Comparison of ENCODE assay signal across 28 mouse cellular contexts in genomic region chr9:105959116-105959515, GRCm38 (mm10). TPM values are rescaled to one million over a fixed set of nuclear protein-coding genes. Genes with fewer than 3 reads are reported as not detected.
"Had no signal": no experiment of that assay in that cellular context is flagged by ENCODE, and none has a peak within 500 bp of the region (broad histone marks: within the 10 kb centered on the region; RNA-seq: fewer than 3 reads in every experiment).

No protein-coding gene starts in this region.

- ATAC-seq: hindbrain, postnatal 0 days; intestine, embryonic 16.5 days; liver, embryonic 12.5 days had no signal

- DNase-seq: gastrocnemius, postnatal 14 days; gastrocnemius, postnatal 36 days; heart, adult 18-20 months; heart, postnatal 14 days; heart, postnatal 36 days; kidney, adult 11 months; kidney, adult 2 months; kidney, adult 9 months; kidney, postnatal 14 days; kidney, postnatal 36 days; layer of hippocampus, adult 9-11 months; layer of hippocampus, postnatal 36 days; left cerebral cortex, postnatal 4 days had no signal

- H3K27ac ChIP-seq: heart, embryonic 10.5 days; heart, embryonic 13.5 days; heart, embryonic 15.5 days; hindbrain, embryonic 13.5 days; hindbrain, embryonic 15.5 days; hindbrain, postnatal 0 days; kidney, embryonic 15.5 days; kidney, postnatal 0 days; limb, embryonic 13.5 days; limb, embryonic 15.5 days; liver, embryonic 12.5 days; liver, embryonic 14.5 days had no signal

- H3K27me3 ChIP-seq: hindbrain, embryonic 15.5 days; liver, embryonic 12.5 days had no signal

- H3K4me3 ChIP-seq: heart, embryonic 10.5 days; heart, embryonic 13.5 days; heart, embryonic 15.5 days; hindbrain, embryonic 13.5 days; hindbrain, embryonic 15.5 days; kidney, embryonic 15.5 days; limb, embryonic 13.5 days; limb, embryonic 15.5 days; liver, embryonic 12.5 days had no signal

- H3K4me2 ChIP-seq: heart, embryonic 13.5 days; heart, embryonic 15.5 days; hindbrain, embryonic 13.5 days; hindbrain, embryonic 15.5 days; kidney, embryonic 15.5 days; limb, embryonic 13.5 days; limb, embryonic 15.5 days; liver, embryonic 12.5 days had no signal

- H3K36me3 ChIP-seq: heart, embryonic 10.5 days; heart, embryonic 13.5 days; heart, embryonic 15.5 days; hindbrain, embryonic 13.5 days; hindbrain, embryonic 15.5 days; kidney, embryonic 15.5 days; limb, embryonic 13.5 days; limb, embryonic 15.5 days; liver, embryonic 12.5 days had no signal

- H3K4me1 ChIP-seq: hindbrain, embryonic 13.5 days; hindbrain, embryonic 15.5 days; liver, embryonic 12.5 days had no signal

- H3K9ac ChIP-seq: heart, embryonic 13.5 days; heart, embryonic 15.5 days; hindbrain, embryonic 13.5 days; hindbrain, embryonic 15.5 days; kidney, embryonic 15.5 days; limb, embryonic 13.5 days; limb, embryonic 15.5 days; liver, embryonic 12.5 days; liver, embryonic 14.5 days had no signal

- H3K9me3 ChIP-seq: heart, embryonic 10.5 days; heart, embryonic 13.5 days; heart, embryonic 15.5 days; hindbrain, embryonic 13.5 days; hindbrain, embryonic 15.5 days; kidney, embryonic 15.5 days; limb, embryonic 13.5 days; limb, embryonic 15.5 days; liver, embryonic 12.5 days had no signal

RNA-seq across cellular contexts. Expression of gene Col6a5, which starts 1.3 kb away (rescaled TPM):
- total RNA-seq: hematopoietic stem cell, adult 5-6 weeks had no signal
- polyA plus RNA-seq: heart, embryonic 10.5 days; hindbrain, embryonic 11.5 days; hindbrain, embryonic 13.5 days; liver, embryonic 12.5 days had no signal
